Mouse (Mus musculus) liver, adult 2 months (tissue): Measurements from ENCODE around the gene Sohlh2. TPM values are rescaled to one million over a fixed set of nuclear protein-coding genes. Genes with fewer than 3 reads are reported as not detected.

Experiments used
- DNase-seq: peaks from one replicate; pipeline ENCODE4 v3.0.0-alpha.2; 2011; ENCODE audit warnings: low read depth, low spot score; ENCODE audit errors: extremely low read depth
- H3K27ac ChIP-seq: fragments of 200-500 bp; replicated peaks from 2 replicates; pipeline ENCODE4 v1.5.1; 2012; ENCODE audit warnings: low read depth, mild to moderate bottlenecking, control low read depth, inconsistent platforms, low read length; ENCODE audit not compliant: insufficient read depth
- H3K27me3 ChIP-seq: fragments of 200-500 bp; 2 replicates; pipeline ENCODE4 v1.6.1; 2012; ENCODE audit warnings: mild to moderate bottlenecking, moderate library complexity, low read length, inconsistent platforms; ENCODE audit not compliant: control insufficient read depth, insufficient read depth
- H3K36me3 ChIP-seq: fragments of 200-500 bp; 2 replicates; pipeline ENCODE4 v1.6.1; 2012; ENCODE audit warnings: low read length, inconsistent platforms; ENCODE audit not compliant: control insufficient read depth, insufficient read depth
- H3K4me1 ChIP-seq: fragments of 200-500 bp; 2 replicates; pipeline ENCODE4 v1.6.1; 2011; ENCODE audit warnings: low read length; ENCODE audit not compliant: control insufficient read depth, insufficient read depth
- H3K4me3 ChIP-seq: fragments of 200-500 bp; 2 replicates; pipeline ENCODE4 v1.5.1; 2011; ENCODE audit warnings: low read depth, mild to moderate bottlenecking, control low read depth, low read length, moderate library complexity; ENCODE audit not compliant: insufficient read depth
- H3K79me2 ChIP-seq: fragments of 200-500 bp; 2 replicates; pipeline ENCODE4 v1.6.1; 2012; ENCODE audit warnings: inconsistent platforms, mild to moderate bottlenecking, low read length, moderate library complexity; ENCODE audit not compliant: control insufficient read depth, insufficient read depth
- H3K9ac ChIP-seq: fragments of 200-500 bp; 2 replicates; pipeline ENCODE4 v1.6.1; 2012; ENCODE audit warnings: low read depth, mild to moderate bottlenecking, control low read depth, inconsistent platforms, low read length
- CTCF ChIP-seq: fragments of 200-500 bp; IDR thresholded peaks from 2 replicates; pipeline ENCODE4 v1.5.1; 2011; ENCODE audit warnings: low read depth, low read length, control low read depth
- POLR2A ChIP-seq: fragments of 200-500 bp; IDR thresholded peaks from 2 replicates; pipeline ENCODE4 v1.6.1; 2011; ENCODE audit warnings: low read length, control low read depth; ENCODE audit not compliant: insufficient read depth; ENCODE audit errors: extremely low read depth
- WGBS: fragments of 180-500 bp; shearing (Covaris S2); methylation state at CpG from one replicate; pipeline ENCODE4 v1.1.7; 2018; 5-methylcytosine and 5-hydroxymethylcytosine counted together
- polyA plus RNA-seq: library from polyadenylated mRNA; depleted of rRNA; stranded (reverse); fragments of >200 nt; gene quantifications from 2 replicates; pipeline ENCODE4 v1.2.3, GENCODE M21; 2012; rRNA removed
- total RNA-seq: library from RNA; depleted of rRNA; stranded (reverse); fragments of >200 nt; gene quantifications from 2 replicates; pipeline ENCODE4 v1.2.3, GENCODE M21; 2014; rRNA removed

Gene Sohlh2
- total and polyA plus RNA-seq, 2 experiments, result not detected

DNA sequence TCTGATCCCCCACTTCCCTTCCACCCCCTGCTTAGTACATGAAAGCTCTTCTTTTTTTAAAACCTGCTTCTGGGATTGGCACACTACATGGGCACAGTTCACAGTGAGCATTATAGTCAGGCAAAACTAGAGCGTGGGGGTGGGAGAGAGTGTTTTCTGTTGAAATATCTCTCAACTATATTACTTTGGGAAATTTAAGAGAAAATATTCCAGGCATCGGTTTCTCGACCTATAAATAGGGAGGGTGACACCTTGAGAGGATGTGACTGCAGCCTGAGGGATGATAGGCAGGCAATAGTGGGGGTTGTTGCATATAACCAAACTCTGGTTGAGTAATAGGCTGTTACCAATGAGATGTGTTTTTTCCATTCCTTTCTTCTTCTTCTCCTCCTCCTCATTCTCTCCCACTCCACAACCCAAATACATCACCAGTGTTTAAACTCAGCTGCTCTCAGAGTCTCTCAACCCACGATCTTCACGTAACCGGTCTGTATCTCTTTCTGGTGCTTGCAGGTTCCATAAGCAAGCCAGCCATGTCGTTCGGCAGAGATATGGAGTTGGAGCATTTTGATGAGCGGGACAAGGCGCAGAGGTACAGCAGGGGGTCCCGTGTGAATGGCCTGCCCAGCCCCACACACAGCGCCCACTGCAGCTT lies 64.9 kb downstream of the Sohlh2 start:
- no peak overlapping the region for H3K27ac ChIP-seq
- no peak for TF ChIP-seq POLR2A
- no peak for TF ChIP-seq CTCF
- H3K27me3 ChIP-seq, result peaks cover 6% of the 10 kb centered on the region; the same call in 1 of the 2 replicates
- WGBS, result 89% methylated on average over 12 of the region's 12 CpGs
- H3K36me3 ChIP-seq, result no peaks in the 10 kb centered on the region
- peaks cover 3% of the 10 kb centered on the region; the same call in 1 of the 2 replicates for H3K4me1 ChIP-seq
- H3K4me3 ChIP-seq, result no peak overlapping the region
- no peak for DNase-seq
- no peaks in the 10 kb centered on the region for H3K79me2 ChIP-seq
- no peak overlapping the region for H3K9ac ChIP-seq

DNA sequence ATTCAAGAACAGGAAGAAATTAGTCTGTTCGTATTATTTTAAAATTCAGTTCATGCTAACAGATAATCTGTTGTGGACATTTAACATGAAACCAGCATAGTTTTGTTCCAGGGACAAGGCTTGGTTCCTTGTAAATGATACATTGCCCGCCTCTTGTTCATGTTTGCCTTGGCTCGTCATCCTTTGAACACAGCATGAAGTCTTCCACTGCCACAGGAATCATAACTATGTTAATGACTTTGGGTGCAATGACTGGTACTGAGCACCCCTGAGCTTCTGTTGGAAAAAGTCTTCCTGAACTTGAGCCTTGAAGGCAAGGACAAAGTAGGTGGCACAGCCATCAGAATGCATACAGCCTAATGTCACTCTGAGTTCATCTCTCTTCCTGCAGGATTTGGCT lies 66.2 kb downstream of the Sohlh2 start:
- no peak overlapping the region for H3K9ac ChIP-seq
- no peak overlapping the region for H3K4me3 ChIP-seq
- DNase-seq, result peak; percentile 48
- TF ChIP-seq CTCF (no peak), POLR2A (no peak)
- no peaks in the 10 kb centered on the region for H3K27me3 ChIP-seq
- H3K36me3 ChIP-seq, result no peaks in the 10 kb centered on the region
- peaks cover 3% of the 10 kb centered on the region; the same call in 1 of the 2 replicates for H3K4me1 ChIP-seq
- no peak overlapping the region for H3K27ac ChIP-seq
- H3K79me2 ChIP-seq, result no peaks in the 10 kb centered on the region
- 20% methylated on average over 3 of the region's 3 CpGs for WGBS

DNA sequence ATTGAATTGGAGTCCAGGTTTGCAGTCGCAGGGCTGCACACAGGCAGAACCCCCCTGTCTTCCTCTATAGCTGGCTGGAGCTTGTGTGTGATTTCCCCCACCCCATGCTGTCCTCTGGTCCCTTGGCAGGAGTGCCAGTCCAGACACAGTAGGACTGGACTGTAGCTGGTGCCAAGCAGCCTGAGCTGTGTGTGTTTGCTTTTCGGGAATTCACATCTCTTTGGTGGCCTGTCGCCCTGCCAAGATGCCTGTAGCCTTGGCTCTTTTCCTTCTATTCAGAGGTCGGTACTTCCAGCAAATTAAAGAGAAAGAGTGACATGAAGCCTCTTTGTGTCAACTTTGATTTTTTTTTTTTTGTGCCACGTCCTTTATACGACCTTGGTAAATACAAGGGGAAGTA lies 66.7 kb downstream of the Sohlh2 start:
- Histone ChIP-seq H3K36me3 (no peaks in the 10 kb centered on the region), H3K9ac (no peak overlapping the region), H3K4me3 (no peak overlapping the region), H3K27ac (no peak overlapping the region), H3K4me1 (peaks cover 3% of the 10 kb centered on the region; the same call in 1 of the 2 replicates), H3K27me3 (no peaks in the 10 kb centered on the region), H3K79me2 (no peaks in the 10 kb centered on the region)
- WGBS, result 19% methylated on average over 6 of the region's 6 CpGs
- peak; percentile 80 for DNase-seq
- no peak for TF ChIP-seq CTCF
- TF ChIP-seq POLR2A, result no peak

DNA sequence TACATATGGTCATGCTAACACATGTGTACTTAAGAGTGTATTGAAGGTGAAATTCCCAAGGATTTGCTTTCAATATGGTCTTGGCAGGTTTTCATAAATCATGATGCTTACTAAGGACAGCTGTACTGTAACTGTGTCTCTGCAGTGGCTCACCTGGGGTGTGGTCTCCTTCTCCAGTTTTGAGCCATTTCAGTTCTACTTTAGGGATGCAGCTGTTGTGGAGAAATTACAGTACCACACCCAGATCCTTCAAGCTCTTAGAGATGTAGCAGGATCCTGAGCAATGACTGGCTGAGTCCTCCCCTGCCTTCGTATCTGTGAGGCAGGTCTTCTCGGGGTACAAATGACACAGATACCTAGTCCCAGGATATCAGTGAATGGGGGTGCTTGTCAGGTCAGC lies 68.8 kb downstream of the Sohlh2 start:
- H3K36me3 ChIP-seq, result no peaks in the 10 kb centered on the region
- no peak overlapping the region for H3K27ac ChIP-seq
- 92% methylated on average over 2 of the region's 2 CpGs for WGBS
- H3K4me3 ChIP-seq, result no peak overlapping the region
- H3K4me1 ChIP-seq, result peaks cover 3% of the 10 kb centered on the region; the same call in 1 of the 2 replicates
- TF ChIP-seq POLR2A (no peak), CTCF (no peak)
- H3K79me2 ChIP-seq, result no peaks in the 10 kb centered on the region
- H3K9ac ChIP-seq, result no peak overlapping the region
- DNase-seq, result no peak
- no peaks in the 10 kb centered on the region for H3K27me3 ChIP-seq

Other genes with a start within 250 kb of the Sohlh2 start
- not detected in 2 replicates for gene Ccna1, start 126.5 kb upstream of the Sohlh2 start, total RNA-seq
- not detected in 2 replicates for gene Ccna1, start 126.5 kb upstream of the Sohlh2 start, polyA plus RNA-seq
- 19.1 and 21.7 TPM in 2 replicates for gene Spg20, start 69.9 kb upstream of the Sohlh2 start, total RNA-seq
- gene Spg20, start 69.9 kb upstream of the Sohlh2 start, polyA plus RNA-seq, result 12.6 and 14.1 TPM in 2 replicates
- gene Ccdc169, start 44.7 kb upstream of the Sohlh2 start, total RNA-seq, result 0.09 and 0.40 TPM in 2 replicates
- not detected in 2 replicates for gene Ccdc169, start 44.7 kb upstream of the Sohlh2 start, polyA plus RNA-seq
- gene Dclk1, start 60.3 kb downstream of the Sohlh2 start, total RNA-seq, result 0.20 and 0.46 TPM in 2 replicates
- gene Dclk1, start 60.3 kb downstream of the Sohlh2 start, polyA plus RNA-seq, result not detected in 2 replicates